Mouse (Mus musculus) intestine, postnatal 0 days (tissue): ENCODE data around the gene Fbxl8. TPM values are rescaled to one million over a fixed set of nuclear protein-coding genes. Genes with fewer than 3 reads are reported as not detected.

Experiments used
- ATAC-seq: fragments of 200-750 bp; cut with Nextera tagmentation; 2 replicates; pipeline ENCODE4 v1.8.0; 2017; ENCODE audit warnings: mild to moderate bottlenecking, moderate TSS enrichment, moderate library complexity
- H3K27ac ChIP-seq: fragments of 300-500 bp; sonication (generic); 2 replicates; pipeline ENCODE4 v1.5.1; 2014; ENCODE audit warnings: mild to moderate bottlenecking, low read depth, low read length, moderate library complexity
- H3K27me3 ChIP-seq: fragments of 300-500 bp; sonication (generic); replicated peaks from 2 replicates; pipeline ENCODE4 v1.6.1; 2014; ENCODE audit warnings: low read length, mixed read lengths; ENCODE audit not compliant: control insufficient read depth, insufficient read depth
- H3K36me3 ChIP-seq: fragments of 300-500 bp; sonication (generic); 2 replicates; pipeline ENCODE4 v1.6.1; 2014; ENCODE audit warnings: mild to moderate bottlenecking, moderate library complexity; ENCODE audit not compliant: control insufficient read depth, insufficient read depth
- H3K4me1 ChIP-seq: fragments of 300-500 bp; sonication (generic); replicated peaks from 2 replicates; pipeline ENCODE4 v1.6.1; 2014; ENCODE audit warnings: antibody characterized with exemption, low read length, mixed read lengths; ENCODE audit not compliant: control insufficient read depth, insufficient read depth
- H3K4me2 ChIP-seq: fragments of 300-500 bp; sonication (generic); replicated peaks from 2 replicates; pipeline ENCODE4 v1.6.1; 2014; ENCODE audit warnings: low read depth, mild to moderate bottlenecking, moderate library complexity
- H3K4me3 ChIP-seq: fragments of 300-500 bp; sonication (generic); 2 replicates; pipeline ENCODE4 v1.5.1; 2014; ENCODE audit warnings: low read depth, low read length
- H3K9ac ChIP-seq: fragments of 300-500 bp; sonication (generic); 2 replicates; pipeline ENCODE4 v1.6.1; 2014; ENCODE audit warnings: mild to moderate bottlenecking, low read depth, low read length
- H3K9me3 ChIP-seq: fragments of 300-500 bp; sonication (generic); 2 replicates; pipeline ENCODE4 v1.6.1; 2016; ENCODE audit warnings: mixed run types; ENCODE audit not compliant: control insufficient read depth
- CTCF ChIP-seq: sonication (generic); IDR thresholded peaks from 2 replicates; pipeline ENCODE4 v1.5.1; 2016; ENCODE audit warnings: low read depth, mild to moderate bottlenecking, control low read depth, antibody characterized with exemption, moderate library complexity
- WGBS: fragments of 180-500 bp; shearing (Covaris S2); extraction: QIAGEN DNeasy Blood & Tissue Kit; methylation state at CpG from one replicate; pipeline ENCODE4 v1.1.7; 2014; 5-methylcytosine and 5-hydroxymethylcytosine counted together
- polyA plus RNA-seq: library from polyadenylated mRNA; unstranded; fragments of >200 nt; fragmentation: Nextera tagmentation; extraction: Ambion mirVana; gene quantifications from 2 replicates; pipeline ENCODE4 v1.2.1, GENCODE M21; 2015

Gene Fbxl8
- polyA plus RNA-seq, 1 experiment from 2014 or later, result 6.0 TPM

- peaks cover 6% of the 10 kb centered on the region; the same call in 1 of the 2 replicates for H3K36me3 ChIP-seq
- 87% methylated on average over 7 of the region's 7 CpGs for WGBS
- no peak overlapping the region for H3K4me2 ChIP-seq
- TF ChIP-seq CTCF, result no peak
- no peaks in the 10 kb centered on the region for H3K9me3 ChIP-seq
- H3K27me3 ChIP-seq, result peaks cover 10% of the 10 kb centered on the region; the same call in 1 of the 2 replicates
- peaks cover 12% of the 10 kb centered on the region; the same call in 1 of the 2 replicates for H3K4me1 ChIP-seq
- no peak overlapping the region for H3K4me3 ChIP-seq
- ATAC-seq, result no peak
- no peak overlapping the region for H3K27ac ChIP-seq
- no peak overlapping the region for H3K9ac ChIP-seq
Observed at GRCm38 (mm10) chr8:105257318-105258114, 6.9 kb upstream of the Fbxl8 start.

GRCm38 (mm10) chr8:105258911-105259720 is 5.3 kb upstream of the Fbxl8 start:
- Histone ChIP-seq H3K36me3 (peaks cover 6% of the 10 kb centered on the region; the same call in 1 of the 2 replicates), H3K9me3 (no peaks in the 10 kb centered on the region), H3K4me2 (peak overlapping the region; percentile 60), H3K4me3 (peak overlapping the region; percentile 20), H3K9ac (no peak overlapping the region), H3K27ac (no peak overlapping the region), H3K4me1 (peaks cover 18% of the 10 kb centered on the region), H3K27me3 (peaks cover 10% of the 10 kb centered on the region; the same call in 1 of the 2 replicates)
- TF ChIP-seq CTCF, result peak; percentile 36
- WGBS, result 29% methylated on average over 55 of the region's 55 CpGs
- no peak for ATAC-seq

GRCm38 (mm10) chr8:105259721-105260320 is 4.6 kb upstream of the Fbxl8 start:
- TF ChIP-seq CTCF, result peak; percentile 100
- H3K36me3 ChIP-seq, result peaks cover 6% of the 10 kb centered on the region; the same call in 1 of the 2 replicates
- peaks cover 10% of the 10 kb centered on the region; the same call in 1 of the 2 replicates for H3K27me3 ChIP-seq
- no peak overlapping the region for H3K9ac ChIP-seq
- peaks cover 19% of the 10 kb centered on the region for H3K4me1 ChIP-seq
- no peaks in the 10 kb centered on the region for H3K9me3 ChIP-seq
- 0 out of 2 replicates have a peak, but pooled peaks have one; percentile 32 for ATAC-seq
- H3K27ac ChIP-seq, result no peak overlapping the region
- H3K4me3 ChIP-seq, result peak overlapping the region; percentile 20
- H3K4me2 ChIP-seq, result peak overlapping the region; percentile 60
- 5% methylated on average over 30 of the region's 30 CpGs for WGBS

DNA sequence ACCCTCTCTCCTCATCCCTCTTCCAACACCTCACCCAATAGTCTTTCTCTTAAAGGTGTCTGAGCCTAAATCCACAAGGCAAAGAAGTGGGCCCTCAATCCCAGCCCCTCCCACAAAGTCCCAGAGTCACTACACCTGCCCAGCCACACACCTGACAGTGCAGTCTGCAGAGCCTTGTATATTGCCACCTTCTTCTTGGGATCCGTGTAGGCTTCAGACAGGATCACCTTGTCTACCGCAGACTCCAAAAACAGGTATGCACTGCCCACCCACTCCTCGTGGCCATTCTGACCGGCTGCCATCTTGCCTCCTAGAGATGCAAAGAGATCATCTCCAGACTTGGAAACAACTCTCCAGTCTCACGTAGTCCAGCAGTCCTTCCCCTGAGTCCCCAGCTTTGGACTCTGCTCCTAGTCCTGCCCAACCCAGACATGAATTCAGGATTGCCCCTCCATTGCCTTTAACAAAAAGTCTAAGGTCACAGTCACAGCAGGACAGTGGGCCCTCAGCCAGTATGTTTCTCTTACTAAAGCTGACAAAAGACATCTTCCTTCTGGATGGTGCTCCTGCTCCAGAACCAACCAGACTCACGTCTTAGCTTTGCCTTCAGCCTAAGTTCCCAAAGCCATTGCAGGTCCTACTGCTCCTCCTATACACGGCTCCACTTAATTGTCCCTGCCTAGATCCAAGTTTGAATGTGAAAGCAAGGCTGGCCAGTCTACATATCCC is 3.9 kb upstream of the Fbxl8 start:
- no peak overlapping the region for H3K4me2 ChIP-seq
- 79% methylated on average over 7 of the region's 7 CpGs for WGBS
- H3K36me3 ChIP-seq, result peaks cover 6% of the 10 kb centered on the region; the same call in 1 of the 2 replicates
- H3K4me1 ChIP-seq, result peaks cover 20% of the 10 kb centered on the region
- H3K27ac ChIP-seq, result no peak overlapping the region
- H3K27me3 ChIP-seq, result peaks cover 10% of the 10 kb centered on the region; the same call in 1 of the 2 replicates
- ATAC-seq, result no peak
- no peaks in the 10 kb centered on the region for H3K9me3 ChIP-seq
- TF ChIP-seq CTCF, result no peak
- no peak overlapping the region for H3K9ac ChIP-seq
- H3K4me3 ChIP-seq, result no peak overlapping the region

GRCm38 (mm10) chr8:105261326-105261980 is 3.0 kb upstream of the Fbxl8 start:
- Histone ChIP-seq H3K4me3 (no peak overlapping the region), H3K9me3 (no peaks in the 10 kb centered on the region), H3K27ac (no peak overlapping the region), H3K27me3 (peaks cover 11% of the 10 kb centered on the region; the same call in 1 of the 2 replicates), H3K4me1 (peaks cover 20% of the 10 kb centered on the region), H3K36me3 (peaks cover 6% of the 10 kb centered on the region; the same call in 1 of the 2 replicates), H3K4me2 (no peak overlapping the region), H3K9ac (no peak overlapping the region)
- TF ChIP-seq CTCF, result 0 out of 2 replicates have a peak, but pooled peaks have one; percentile 13
- no peak for ATAC-seq
- 79% methylated on average over 12 of the region's 12 CpGs for WGBS
